Mouse (Mus musculus): ENCODE measurements at regions not wholly inside any gene's neighbourhood (a gene's known extent, or its start where the extent isn't known, plus 50 kb on each side); places are given as distances from the start of the nearest gene placed in this dataset.
A peak's percentile ranks its signal among the peaks of the same experiment; 100 is the strongest.

- DNase-seq, result no peak
These were observed 102.6 kb upstream of the Tgfbr2 start for GRCm38 (mm10) chr9:116277736-116278135.

- DNase-seq, result no peak
These were observed 101.0 kb upstream of the Tgfbr2 start for GRCm38 (mm10) chr9:116276141-116276540.

GRCm38 (mm10) chr9:116272446-116272845 lies 97.3 kb upstream of the Tgfbr2 start:
- DNase-seq, result no peak

GRCm38 (mm10) chr9:116270417-116270828 lies 95.3 kb upstream of the Tgfbr2 start:
- DNase-seq, result no peak

GRCm38 (mm10) chr9:116267411-116267810 lies 92.3 kb upstream of the Tgfbr2 start:
- no peak for DNase-seq

- DNase-seq, result no peak
These were observed 88.7 kb upstream of the Tgfbr2 start for GRCm38 (mm10) chr9:116263833-116264232.

- no peak for DNase-seq
These were observed 84.4 kb upstream of the Tgfbr2 start for GRCm38 (mm10) chr9:116259569-116259968.

GRCm38 (mm10) chr9:116253546-116253945 lies 78.4 kb upstream of the Tgfbr2 start:
- peak; percentile 43 for DNase-seq

- DNase-seq, result no peak
These were observed 77.6 kb upstream of the Tgfbr2 start for GRCm38 (mm10) chr9:116252788-116253187.

GRCm38 (mm10) chr9:116249791-116250190 lies 74.6 kb upstream of the Tgfbr2 start:
- no peak for DNase-seq

GRCm38 (mm10) chr9:116245136-116245535 lies 70.0 kb upstream of the Tgfbr2 start:
- no peak for DNase-seq

GRCm38 (mm10) chr9:116244619-116244899 lies 69.4 kb upstream of the Tgfbr2 start:
- no peak for DNase-seq

GRCm38 (mm10) chr9:116243775-116244618 lies 68.8 kb upstream of the Tgfbr2 start:
- peak; percentile 59 for DNase-seq

- no peak for DNase-seq
These were observed 66.9 kb upstream of the Tgfbr2 start for GRCm38 (mm10) chr9:116241933-116242526.

- no peak for DNase-seq
These were observed 66.1 kb upstream of the Tgfbr2 start for GRCm38 (mm10) chr9:116241290-116241689.

GRCm38 (mm10) chr9:116236836-116237235 lies 61.7 kb upstream of the Tgfbr2 start:
- DNase-seq, result no peak

GRCm38 (mm10) chr9:116234170-116234569 lies 59.0 kb upstream of the Tgfbr2 start:
- DNase-seq, result no peak

- no peak for DNase-seq
These were observed 57.2 kb upstream of the Tgfbr2 start for GRCm38 (mm10) chr9:116232386-116232785.

- DNase-seq, result peak; percentile 25
These were observed 56.5 kb upstream of the Tgfbr2 start for GRCm38 (mm10) chr9:116231351-116232311.

GRCm38 (mm10) chr9:116230346-116230745 lies 55.2 kb upstream of the Tgfbr2 start:
- DNase-seq, result no peak

GRCm38 (mm10) chr9:116228443-116228842 lies 53.3 kb upstream of the Tgfbr2 start:
- DNase-seq, result no peak

GRCm38 (mm10) chr9:116227738-116228137 lies 52.6 kb upstream of the Tgfbr2 start:
- no peak for DNase-seq

All from layer of hippocampus, adult 9-11 months (tissue).